Mouse (Mus musculus) embryonic facial prominence, embryonic 11.5 days (tissue): ENCODE data around the gene Smarca1. TPM values are rescaled to one million over a fixed set of nuclear protein-coding genes. Genes with fewer than 3 reads are reported as not detected.

Experiments used
- ATAC-seq: fragments of 200-750 bp; cut with Nextera tagmentation; replicated peaks from 2 replicates; pipeline ENCODE4 v1.8.0; 2017; ENCODE audit warnings: low read depth; ENCODE audit not compliant: insufficient number of reproducible peaks, low FRiP score, low TSS enrichment
- DNase-seq: peaks from one replicate; pipeline ENCODE4 v3.0.0-alpha.2; 2015; ENCODE audit warnings: low spot score
- H3K27ac ChIP-seq: fragments of 300-500 bp; sonication (generic); replicated peaks from 2 replicates; pipeline ENCODE4 v1.5.1; 2014; ENCODE audit warnings: mild to moderate bottlenecking, low read depth, low read length, control low read depth
- H3K27me3 ChIP-seq: fragments of 300-500 bp; sonication (generic); 2 replicates; pipeline ENCODE4 v1.6.1; 2014; ENCODE audit warnings: mild to moderate bottlenecking, low read length, moderate library complexity, mixed read lengths; ENCODE audit not compliant: control insufficient read depth, insufficient read depth
- H3K36me3 ChIP-seq: fragments of 300-500 bp; sonication (generic); replicated peaks from 2 replicates; pipeline ENCODE4 v1.6.1; 2014; ENCODE audit warnings: low read depth, mild to moderate bottlenecking, low read length, moderate library complexity, mixed read lengths; ENCODE audit not compliant: control insufficient read depth, insufficient read depth
- H3K4me1 ChIP-seq: fragments of 300-500 bp; sonication (generic); 2 replicates; pipeline ENCODE4 v1.6.1; 2014; ENCODE audit warnings: low read length, mixed read lengths; ENCODE audit not compliant: control insufficient read depth, insufficient read depth
- H3K4me2 ChIP-seq: fragments of 300-500 bp; sonication (generic); 2 replicates; pipeline ENCODE4 v1.6.1; 2014; ENCODE audit warnings: low read depth, mild to moderate bottlenecking, control low read depth, low read length, moderate library complexity
- H3K4me3 ChIP-seq: fragments of 300-500 bp; sonication (generic); 2 replicates; pipeline ENCODE4 v1.5.1; 2014; ENCODE audit warnings: low read depth, low read length, control low read depth
- H3K9ac ChIP-seq: fragments of 300-500 bp; sonication (generic); replicated peaks from 2 replicates; pipeline ENCODE4 v1.6.1; 2014; ENCODE audit warnings: mild to moderate bottlenecking, control low read depth, low read length
- H3K9me3 ChIP-seq: fragments of 300-500 bp; sonication (generic); replicated peaks from 2 replicates; pipeline ENCODE4 v1.6.1; 2016; ENCODE audit warnings: mild to moderate bottlenecking, low read length, inconsistent platforms, mixed read lengths; ENCODE audit not compliant: control insufficient read depth
- whole genome bisulfite sequencing: fragments of 180-500 bp; shearing (Covaris S2); extraction: QIAGEN DNeasy Blood & Tissue Kit; methylation state at CpG from one replicate; pipeline ENCODE4 v1.1.7; 2014; 5-methylcytosine and 5-hydroxymethylcytosine counted together
- polyA plus RNA-seq: library from polyadenylated mRNA; unstranded; fragments of >200 nt; fragmentation: Nextera tagmentation; extraction: Ambion mirVana; gene quantifications from 2 replicates; pipeline ENCODE4 v1.2.1, GENCODE M21; 2014

Gene Smarca1
- polyA plus RNA-seq, 1 experiment from 2014 or later, result 35.8 TPM

GRCm38 (mm10) chrX:47858544-47858943 lies 34.2 kb downstream of the Smarca1 start:
- no peak overlapping the region for H3K9ac ChIP-seq
- H3K4me1 ChIP-seq, result no peaks in the 10 kb centered on the region
- no peaks in the 10 kb centered on the region for H3K36me3 ChIP-seq
- H3K4me2 ChIP-seq, result no peak overlapping the region
- ATAC-seq (no peak), DNase-seq (no peak)
- 97% methylated on average over 1 of the region's 1 CpGs for WGBS
- no peak overlapping the region for H3K27ac ChIP-seq
- H3K4me3 ChIP-seq, result no peak overlapping the region
- no peaks in the 10 kb centered on the region for H3K9me3 ChIP-seq
- no peaks in the 10 kb centered on the region for H3K27me3 ChIP-seq

- Histone ChIP-seq H3K36me3 (no peaks in the 10 kb centered on the region), H3K27me3 (no peaks in the 10 kb centered on the region), H3K27ac (no peak overlapping the region), H3K4me2 (no peak overlapping the region), H3K9me3 (no peaks in the 10 kb centered on the region), H3K4me3 (no peak overlapping the region), H3K4me1 (no peaks in the 10 kb centered on the region), H3K9ac (no peak overlapping the region)
- WGBS, result 86% methylated on average over 1 of the region's 1 CpGs
- DNase-seq (no peak), ATAC-seq (no peak)
These were observed 57.0 kb downstream of the Smarca1 start for GRCm38 (mm10) chrX:47835835-47836195.

GRCm38 (mm10) chrX:47835098-47835834 lies 57.5 kb downstream of the Smarca1 start:
- DNase-seq (peak; percentile 0), ATAC-seq (no peak)
- Histone ChIP-seq H3K4me3 (no peak overlapping the region), H3K27ac (no peak overlapping the region), H3K27me3 (no peaks in the 10 kb centered on the region), H3K4me2 (no peak overlapping the region), H3K4me1 (no peaks in the 10 kb centered on the region), H3K36me3 (no peaks in the 10 kb centered on the region), H3K9ac (no peak overlapping the region), H3K9me3 (no peaks in the 10 kb centered on the region)
- WGBS, result 69% methylated on average over 6 of the region's 6 CpGs

GRCm38 (mm10) chrX:47833431-47833830 lies 59.3 kb downstream of the Smarca1 start:
- Histone ChIP-seq H3K27ac (no peak overlapping the region), H3K9ac (no peak overlapping the region), H3K27me3 (no peaks in the 10 kb centered on the region), H3K9me3 (no peaks in the 10 kb centered on the region), H3K4me2 (no peak overlapping the region), H3K4me3 (no peak overlapping the region), H3K36me3 (no peaks in the 10 kb centered on the region), H3K4me1 (no peaks in the 10 kb centered on the region)
- DNase-seq (no peak), ATAC-seq (no peak)
- WGBS, result 80% methylated on average over 2 of the region's 2 CpGs

GRCm38 (mm10) chrX:47820566-47820965 lies 72.2 kb downstream of the Smarca1 start:
- 79% methylated on average over 2 of the region's 2 CpGs for WGBS
- no peak overlapping the region for H3K27ac ChIP-seq
- no peak for ATAC-seq

GRCm38 (mm10) chrX:47808717-47809116 lies 84.1 kb downstream of the Smarca1 start:
- H3K36me3 ChIP-seq, result no peaks in the 10 kb centered on the region
- no peak overlapping the region for H3K9ac ChIP-seq
- no peaks in the 10 kb centered on the region for H3K9me3 ChIP-seq
- no peak overlapping the region for H3K4me2 ChIP-seq
- no peaks in the 10 kb centered on the region for H3K4me1 ChIP-seq
- ATAC-seq, result no peak
- H3K27me3 ChIP-seq, result no peaks in the 10 kb centered on the region
- no peak overlapping the region for H3K27ac ChIP-seq
- WGBS, result 90% methylated on average over 2 of the region's 2 CpGs
- no peak for DNase-seq
- no peak overlapping the region for H3K4me3 ChIP-seq

More at GRCm38 (mm10) chrX:47820566-47820965, 72.2 kb downstream of the Smarca1 start:
- H3K4me3 ChIP-seq, result no peak overlapping the region
- H3K4me1 ChIP-seq, result no peaks in the 10 kb centered on the region
- H3K9ac ChIP-seq, result no peak overlapping the region
- H3K36me3 ChIP-seq, result no peaks in the 10 kb centered on the region
- peak; percentile 34 for DNase-seq
- no peaks in the 10 kb centered on the region for H3K9me3 ChIP-seq
- H3K27me3 ChIP-seq, result no peaks in the 10 kb centered on the region
- no peak overlapping the region for H3K4me2 ChIP-seq

GRCm38 (mm10) chrX:47764440-47764839 lies 128.3 kb downstream of the Smarca1 start:
- H3K27ac ChIP-seq, result no peak overlapping the region
- H3K9me3 ChIP-seq, result no peaks in the 10 kb centered on the region
- DNase-seq (no peak), ATAC-seq (no peak)
- H3K9ac ChIP-seq, result no peak overlapping the region
- WGBS, result 97% methylated on average over 1 of the region's 1 CpGs
- no peaks in the 10 kb centered on the region for H3K36me3 ChIP-seq
- H3K4me2 ChIP-seq, result no peak overlapping the region
- H3K4me3 ChIP-seq, result no peak overlapping the region
- no peaks in the 10 kb centered on the region for H3K4me1 ChIP-seq
- H3K27me3 ChIP-seq, result no peaks in the 10 kb centered on the region

- Histone ChIP-seq H3K36me3 (no peaks in the 10 kb centered on the region), H3K9ac (no peak overlapping the region), H3K9me3 (no peaks in the 10 kb centered on the region), H3K4me1 (no peaks in the 10 kb centered on the region), H3K4me3 (no peak overlapping the region), H3K27ac (no peak overlapping the region), H3K27me3 (no peaks in the 10 kb centered on the region), H3K4me2 (no peak overlapping the region)
- 60% methylated on average over 1 of the region's 1 CpGs for WGBS
- ATAC-seq (no peak), DNase-seq (no peak)
These were observed 132.6 kb downstream of the Smarca1 start for GRCm38 (mm10) chrX:47760212-47760611.
